Mouse (Mus musculus) cerebellum, adult 8-10 months (tissue): ENCODE data around the gene Gpr18.

Source experiments
- DNase-seq: peaks from one replicate; pipeline ENCODE4 v3.0.0; 2022

The Gpr18 gene

GRCm38 (mm10) chr14:121920511-121921124 lies 5.0 kb upstream of the Gpr18 start:
- DNase-seq: no peak

DNA sequence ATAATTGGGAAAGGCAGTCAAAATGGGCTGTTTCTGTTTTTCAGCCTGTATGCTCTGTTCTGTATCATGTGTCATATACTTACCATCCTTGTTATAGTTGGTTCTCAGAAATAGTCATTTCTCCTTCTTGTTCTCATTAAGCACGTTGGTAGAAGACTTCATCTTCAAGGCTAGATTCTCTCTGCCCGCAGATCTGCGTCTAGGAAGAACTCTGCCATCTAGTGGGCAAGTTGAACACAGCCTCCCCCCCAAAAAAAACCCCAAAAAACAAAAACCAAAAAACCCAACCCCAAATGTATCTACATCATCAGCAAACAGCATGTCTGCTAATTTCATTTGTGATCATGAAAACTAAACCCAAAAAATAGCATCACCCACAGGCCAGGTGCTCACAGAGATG lies 4.2 kb upstream of the Gpr18 start:
- peak; percentile 24 for DNase-seq

- no peak for DNase-seq
Measured at GRCm38 (mm10) chr14:121918266-121918665, 2.7 kb upstream of the Gpr18 start.

DNA sequence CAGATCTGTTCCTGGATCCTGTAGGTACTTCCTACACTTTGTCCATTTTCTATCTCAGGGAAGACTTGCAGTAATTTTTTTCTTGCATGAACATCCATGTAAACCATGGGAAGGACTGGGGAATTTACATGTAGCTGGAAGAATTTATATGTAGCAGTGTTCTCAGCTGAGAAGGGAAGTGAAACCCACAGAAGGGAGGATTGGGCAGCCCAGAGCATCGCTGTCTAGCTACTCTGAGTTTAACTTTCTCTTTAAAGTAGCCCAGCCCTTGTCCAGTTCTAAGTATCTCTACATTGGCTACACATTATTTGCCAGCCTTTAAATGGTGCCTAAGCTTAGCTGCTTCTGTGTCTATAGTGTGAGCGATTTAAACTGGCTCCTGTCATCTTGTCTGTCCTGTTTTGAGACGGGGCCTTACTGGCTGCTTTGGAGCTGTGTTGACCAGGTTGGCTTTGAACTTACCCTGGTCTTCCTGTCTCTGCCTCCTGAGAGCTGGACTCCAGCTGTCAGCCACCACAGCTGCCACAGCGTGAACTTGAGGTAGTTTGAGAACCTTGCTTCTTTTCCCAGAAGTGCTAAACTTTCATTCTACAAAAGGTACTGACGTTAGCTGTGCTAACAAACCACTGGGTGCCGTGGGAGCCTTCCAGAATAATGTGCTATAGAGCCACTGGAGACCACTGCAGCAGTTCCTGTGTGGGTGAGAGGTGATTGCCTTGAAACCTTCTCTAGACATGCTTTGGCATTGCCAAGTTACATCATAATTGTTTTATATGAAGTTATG lies 922 bp upstream of the Gpr18 start:
- DNase-seq: no peak

GRCm38 (mm10) chr14:121915143-121915542 lies 438 bp downstream of the Gpr18 start:
- no peak for DNase-seq

DNA sequence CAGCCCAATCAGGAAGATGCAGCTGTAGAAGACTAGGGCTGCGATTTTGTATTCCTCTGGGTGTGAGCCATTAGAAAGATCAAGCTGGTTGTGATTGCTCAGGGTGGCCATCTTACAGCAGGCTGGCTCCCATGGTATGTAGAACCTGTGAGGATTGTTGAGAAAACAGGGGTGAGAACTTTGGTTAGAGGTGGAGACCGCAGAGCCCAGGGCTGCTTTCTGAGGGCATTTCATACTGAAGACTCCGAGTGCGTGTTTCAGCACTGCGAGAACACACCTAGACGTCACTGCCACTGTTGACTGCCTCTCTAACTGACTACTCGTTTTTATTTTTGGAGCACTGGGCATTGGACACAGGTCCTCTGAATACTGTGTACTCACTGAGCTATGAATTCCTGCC lies 3.1 kb downstream of the Gpr18 start:
- DNase-seq: no peak

- no peak for DNase-seq
Measured at GRCm38 (mm10) chr14:121909868-121910267, 5.7 kb downstream of the Gpr18 start.

DNA sequence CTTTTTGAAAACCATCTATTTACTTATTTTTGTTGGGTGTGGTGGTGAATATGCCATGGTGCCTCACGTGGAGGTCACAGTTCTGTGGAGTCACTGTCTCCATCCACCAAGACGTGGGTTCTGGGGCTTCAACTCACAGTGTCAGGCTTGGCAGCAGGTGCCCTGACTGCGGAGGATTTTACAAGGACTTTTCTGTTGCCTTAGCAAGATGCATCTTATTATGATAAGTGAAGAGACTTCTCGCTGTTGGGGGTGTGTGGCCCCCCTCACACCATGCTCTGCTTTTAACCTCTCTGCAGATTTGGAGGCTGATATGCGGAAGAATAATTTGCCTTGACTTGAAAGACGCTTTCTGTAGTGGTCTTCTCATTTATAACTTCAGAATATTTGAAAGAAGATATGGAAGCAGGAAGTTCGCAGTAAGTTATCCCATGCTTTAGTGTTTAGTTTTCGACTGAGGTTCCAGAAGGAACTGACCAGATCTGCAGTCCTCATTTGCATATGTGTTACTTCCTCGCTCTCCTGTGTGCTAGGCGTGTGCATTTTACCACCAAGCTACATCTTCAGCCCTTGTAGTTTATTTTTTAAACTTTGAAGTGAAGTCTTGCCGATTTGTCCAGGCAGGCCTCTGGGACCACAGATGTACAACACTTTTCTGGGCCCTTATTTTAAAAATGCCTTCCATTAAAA lies 8.4 kb downstream of the Gpr18 start:
- no peak for DNase-seq

DNA sequence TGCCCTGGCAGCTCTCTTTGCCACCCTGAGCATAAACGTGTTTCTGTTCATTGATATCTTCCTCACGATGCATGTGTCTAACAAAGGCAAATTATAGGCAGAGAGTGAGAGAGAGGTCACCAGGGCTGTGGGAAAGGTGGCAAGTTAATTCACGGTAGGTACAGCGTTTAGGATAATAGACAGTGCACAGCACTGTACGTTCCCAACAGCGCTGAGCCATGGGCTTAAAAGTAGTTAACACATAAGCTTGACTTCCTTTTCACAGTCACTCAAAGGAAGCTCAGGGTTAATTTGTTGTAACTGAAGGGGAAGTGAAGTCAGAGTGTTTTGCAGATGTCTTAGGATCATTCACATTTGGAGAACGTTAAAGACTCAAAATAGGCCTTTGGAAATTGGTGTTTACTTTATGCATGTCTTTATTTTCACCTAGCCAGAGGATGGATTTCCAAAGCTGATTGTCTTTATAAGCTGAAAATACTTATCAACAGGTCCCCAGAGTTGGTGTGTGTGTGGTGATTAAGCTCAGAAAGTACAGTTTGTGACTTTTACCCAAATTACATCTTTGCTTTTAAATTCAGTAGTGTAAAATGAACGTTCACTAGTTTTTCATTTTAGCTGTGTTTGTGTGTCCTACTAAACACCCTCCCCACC lies 9.1 kb downstream of the Gpr18 start:
- DNase-seq: no peak

DNA sequence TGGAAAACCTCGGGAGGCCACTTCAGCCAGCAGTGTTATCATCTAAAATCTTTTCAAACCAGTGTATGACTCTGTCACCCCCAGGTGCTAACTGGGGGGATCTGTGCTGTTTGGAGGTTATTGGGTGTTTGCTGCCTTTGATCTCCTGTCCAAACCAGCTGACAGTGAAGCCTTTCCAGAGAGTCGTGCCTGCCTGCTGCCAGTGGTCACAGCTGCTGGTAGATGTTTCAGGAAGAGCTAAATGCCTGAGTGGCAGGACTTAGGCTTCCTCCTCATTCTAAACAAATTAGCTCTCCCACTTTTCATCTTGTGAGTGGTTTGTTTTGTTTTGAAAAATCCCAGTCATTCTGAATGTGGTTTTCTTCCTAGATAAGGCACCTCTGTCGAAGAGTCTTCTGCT lies 10.8 kb downstream of the Gpr18 start:
- DNase-seq: no peak

DNA sequence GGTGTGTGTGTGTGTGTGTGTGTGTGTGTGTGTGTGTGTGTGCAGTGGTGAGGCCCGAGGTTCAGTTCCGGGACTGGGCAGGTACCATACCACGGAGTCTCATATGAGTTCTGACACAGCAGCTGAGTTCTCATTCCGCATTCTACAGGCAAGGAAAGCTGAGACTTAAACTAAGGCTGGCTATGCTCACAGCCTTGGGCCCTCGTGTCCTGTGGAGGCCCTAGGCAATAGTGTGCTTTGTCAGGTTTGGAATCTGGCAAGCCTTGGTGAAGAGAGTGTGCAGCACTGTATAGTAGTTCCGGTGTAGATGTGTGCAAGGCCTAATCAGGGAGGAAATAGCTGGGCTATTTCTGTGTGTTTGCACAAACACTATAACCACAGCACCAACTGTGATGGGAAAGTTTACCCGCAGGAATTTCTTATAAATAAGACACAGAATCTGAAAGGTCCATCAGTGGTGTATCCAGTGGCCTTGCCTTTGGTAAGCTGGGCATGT lies 12.2 kb downstream of the Gpr18 start:
- no peak for DNase-seq

GRCm38 (mm10) chr14:121901511-121901910 lies 14.1 kb downstream of the Gpr18 start:
- DNase-seq: no peak

DNA sequence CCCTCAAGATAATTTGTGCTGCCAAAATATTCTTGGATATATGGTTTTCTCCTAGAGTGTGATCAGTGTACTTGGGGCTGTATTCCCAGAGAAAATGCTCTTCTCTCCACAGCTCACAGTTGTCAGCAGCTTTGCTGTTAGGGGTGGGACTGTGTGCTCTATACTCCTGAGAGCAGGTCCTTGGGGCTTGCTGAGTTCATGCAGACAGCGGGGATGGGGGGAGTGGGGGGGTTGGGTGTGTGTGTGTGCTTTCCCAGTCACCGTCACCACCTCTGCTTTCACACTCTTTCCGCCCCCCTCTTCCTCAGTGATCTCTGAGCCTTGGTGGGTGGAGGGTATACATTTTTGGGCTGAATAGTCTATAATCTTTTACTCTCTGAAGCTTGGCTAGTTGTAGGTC lies 16.5 kb downstream of the Gpr18 start:
- no peak for DNase-seq

DNA sequence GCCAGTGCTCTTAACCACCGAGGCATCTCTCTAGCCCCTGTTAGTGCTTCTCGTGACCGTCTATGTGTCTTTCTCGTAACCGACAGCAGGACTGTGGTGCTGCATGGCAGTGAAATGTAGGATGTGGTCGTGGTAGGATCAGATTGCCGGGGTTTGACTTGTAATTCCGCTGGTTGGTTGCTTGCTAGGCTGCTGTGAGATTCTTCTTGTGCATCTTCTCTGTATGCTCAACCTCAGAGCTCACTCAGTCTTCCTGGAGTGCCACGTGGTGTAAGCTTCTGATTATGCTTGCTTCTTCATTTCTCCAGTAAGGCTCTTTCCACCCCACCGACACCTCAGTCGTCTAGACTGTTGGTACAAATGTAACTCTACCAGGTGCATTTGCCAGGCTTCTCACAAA lies 17.1 kb downstream of the Gpr18 start:
- no peak for DNase-seq

DNA sequence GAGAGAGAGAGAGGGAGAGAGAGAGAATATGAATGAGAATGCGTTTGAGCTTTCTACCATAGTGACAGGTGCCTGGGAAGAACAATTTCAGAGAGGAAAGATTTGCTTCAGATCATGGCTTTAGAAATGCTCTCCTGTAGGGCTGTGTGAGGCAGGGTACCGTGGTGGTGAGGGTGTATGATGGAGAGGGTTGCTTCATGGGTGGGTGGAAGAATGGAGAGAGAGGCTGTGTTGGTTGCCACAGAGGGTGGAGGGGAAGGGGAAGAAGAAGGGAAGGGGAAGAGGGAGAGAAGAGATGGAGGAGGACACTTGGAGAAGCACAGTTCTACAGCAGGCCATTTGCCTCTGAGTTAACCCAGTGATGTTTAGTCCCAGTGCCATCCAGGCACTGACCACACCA lies 17.8 kb downstream of the Gpr18 start:
- no peak for DNase-seq

GRCm38 (mm10) chr14:121896126-121897090 lies 19.2 kb downstream of the Gpr18 start:
- DNase-seq: no peak

GRCm38 (mm10) chr14:121895316-121895715 lies 20.3 kb downstream of the Gpr18 start:
- DNase-seq: no peak

DNA sequence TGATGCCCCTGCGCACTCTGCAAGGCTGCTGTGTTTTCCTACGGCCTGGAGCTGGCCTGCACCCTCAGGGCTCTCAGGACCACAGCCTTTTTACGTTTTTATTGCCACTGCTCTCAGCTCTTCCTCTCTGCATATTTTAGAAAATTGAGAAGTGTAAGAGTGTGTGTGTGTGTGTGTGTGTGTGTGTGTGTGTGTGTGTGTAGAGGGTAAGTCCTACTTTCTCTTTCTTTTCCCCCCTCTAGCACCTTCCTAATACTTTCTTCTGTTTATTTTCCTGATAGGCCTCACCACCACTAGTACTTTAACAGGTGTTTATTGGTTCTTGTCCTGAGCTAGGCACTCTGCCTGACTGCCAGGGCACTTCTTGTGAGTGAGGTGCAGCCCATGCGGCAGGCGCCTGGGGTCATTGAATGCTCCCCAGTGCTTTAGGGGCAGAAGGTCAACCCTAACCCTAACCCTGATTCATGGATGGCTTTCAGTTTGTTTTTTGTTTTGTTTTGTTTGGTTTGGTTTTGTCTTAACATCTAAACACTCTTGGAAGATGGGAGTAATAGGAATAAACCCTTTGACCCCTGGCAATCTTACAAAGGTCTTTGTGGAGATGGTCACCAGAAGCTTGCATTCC lies 21.0 kb downstream of the Gpr18 start:
- no peak for DNase-seq

DNA sequence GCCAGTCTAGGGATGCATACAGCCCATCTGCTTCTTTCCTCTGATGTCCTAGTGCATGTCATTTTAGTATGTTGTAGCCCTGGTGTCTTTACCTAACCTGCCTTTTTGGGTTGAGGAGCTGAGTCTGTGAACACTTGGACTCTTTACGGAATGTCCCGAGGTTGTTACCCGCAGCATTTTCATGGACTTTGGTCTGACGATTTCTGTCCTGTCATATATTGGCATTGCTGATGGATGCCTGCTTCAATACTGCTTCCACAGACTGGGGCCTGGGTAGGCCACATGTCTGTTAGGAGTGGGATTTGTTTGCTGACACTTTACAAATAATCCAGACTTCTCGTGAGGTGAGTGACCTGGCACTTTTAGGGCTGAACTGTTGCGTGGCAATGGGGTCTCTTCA lies 21.8 kb downstream of the Gpr18 start:
- DNase-seq: no peak

- no peak for DNase-seq
Measured at GRCm38 (mm10) chr14:121884150-121884797, 31.3 kb downstream of the Gpr18 start.

- DNase-seq: no peak
Measured at GRCm38 (mm10) chr14:121881211-121881610, 34.4 kb downstream of the Gpr18 start.
